Mouse (Mus musculus) ES-E14 (cell line): ENCODE results near the gene L3mbtl1.

Experiments
- CHD2 ChIP-seq: IDR thresholded peaks from 2 replicates; pipeline ENCODE4 v1.6.1; 2014; ENCODE audit warnings: mild to moderate bottlenecking, low read depth, low read length, inconsistent platforms
- HCFC1 ChIP-seq: IDR thresholded peaks from 2 replicates; pipeline ENCODE4 v1.6.1; 2012; ENCODE audit warnings: low read length, inconsistent platforms, borderline replicate concordance; ENCODE audit not compliant: insufficient read depth
- MAFK ChIP-seq: IDR thresholded peaks from 2 replicates; pipeline ENCODE4 v1.6.1; 2014; ENCODE audit warnings: mild to moderate bottlenecking, low read depth, low read length, inconsistent platforms; ENCODE audit not compliant: insufficient read depth
- ZC3H11A ChIP-seq: IDR thresholded peaks from 2 replicates; pipeline ENCODE4 v1.6.1; 2012; ENCODE audit warnings: low read depth, mild to moderate bottlenecking, inconsistent platforms, low read length, borderline replicate concordance
- ZNF384 ChIP-seq: IDR thresholded peaks from 2 replicates; pipeline ENCODE4 v1.6.1; 2012; ENCODE audit warnings: low read depth, low read length, inconsistent platforms

GRCm38 (mm10) chr2:162966734-162967133, 23.5 kb downstream of the L3mbtl1 start:
- no peak for TF ChIP-seq HCFC1
- TF ChIP-seq MAFK = no peak
- TF ChIP-seq ZNF384 = no peak
- TF ChIP-seq CHD2 = no peak
- TF ChIP-seq ZC3H11A = no peak
